Mouse (Mus musculus): ENCODE results near the gene Cdc14a.
"Not testable (repeated sequence)": the region's sequence is repeated elsewhere in the genome, so short reads cannot be mapped to it uniquely, and the experiment has no call there.

The Cdc14a gene

GRCm38 (mm10) chr3:116368868-116369437 is 54.9 kb downstream of the Cdc14a start:
- no peak for DNase-seq (ENCODE audit: extremely low spot score)

GRCm38 (mm10) chr3:116366125-116366524 is 57.7 kb downstream of the Cdc14a start:
- DNase-seq (ENCODE audit: extremely low spot score): no peak

GRCm38 (mm10) chr3:116361906-116362305 is 61.9 kb downstream of the Cdc14a start:
- no peak for DNase-seq (ENCODE audit: extremely low spot score)

- DNase-seq (ENCODE audit: extremely low spot score): no peak
Observed at GRCm38 (mm10) chr3:116361101-116361500, 62.7 kb downstream of the Cdc14a start.

GRCm38 (mm10) chr3:116357866-116358265 is 66.0 kb downstream of the Cdc14a start:
- no peak for DNase-seq (ENCODE audit: extremely low spot score)

- DNase-seq (ENCODE audit: extremely low spot score): no peak
Observed at GRCm38 (mm10) chr3:116357180-116357579, 66.7 kb downstream of the Cdc14a start.

GRCm38 (mm10) chr3:116355026-116355788 is 68.6 kb downstream of the Cdc14a start:
- no peak for DNase-seq (ENCODE audit: extremely low spot score)

- DNase-seq (ENCODE audit: extremely low spot score): no peak
Observed at GRCm38 (mm10) chr3:116352486-116352885, 71.3 kb downstream of the Cdc14a start.

GRCm38 (mm10) chr3:116350389-116350967 is 73.4 kb downstream of the Cdc14a start:
- no peak for DNase-seq (ENCODE audit: extremely low spot score)

- not testable (repeated sequence) for DNase-seq (ENCODE audit: extremely low spot score)
Observed at GRCm38 (mm10) chr3:116347571-116347970, 76.3 kb downstream of the Cdc14a start.

GRCm38 (mm10) chr3:116345245-116345644 is 78.6 kb downstream of the Cdc14a start:
- DNase-seq (ENCODE audit: extremely low spot score): no peak

- no peak for DNase-seq (ENCODE audit: extremely low spot score)
Observed at GRCm38 (mm10) chr3:116342251-116342650, 81.6 kb downstream of the Cdc14a start.

- DNase-seq (ENCODE audit: extremely low spot score): peak; percentile 64
Observed at GRCm38 (mm10) chr3:116340950-116341624, 82.7 kb downstream of the Cdc14a start.

GRCm38 (mm10) chr3:116340281-116340680 is 83.6 kb downstream of the Cdc14a start:
- no peak for DNase-seq (ENCODE audit: extremely low spot score)

GRCm38 (mm10) chr3:116338616-116339015 is 85.2 kb downstream of the Cdc14a start:
- DNase-seq (ENCODE audit: extremely low spot score): no peak

- no peak for DNase-seq (ENCODE audit: extremely low spot score)
Observed at GRCm38 (mm10) chr3:116337840-116338239, 86.0 kb downstream of the Cdc14a start.

GRCm38 (mm10) chr3:116335036-116335435 is 88.8 kb downstream of the Cdc14a start:
- no peak for DNase-seq (ENCODE audit: extremely low spot score)

- DNase-seq (ENCODE audit: extremely low spot score): no peak
Observed at GRCm38 (mm10) chr3:116333711-116334110, 90.1 kb downstream of the Cdc14a start.

- peak; percentile 22 for DNase-seq (ENCODE audit: extremely low spot score)
Observed at GRCm38 (mm10) chr3:116333229-116333628, 90.6 kb downstream of the Cdc14a start.

- peak; percentile 60 for DNase-seq (ENCODE audit: extremely low spot score)
Observed at GRCm38 (mm10) chr3:116331811-116332464, 91.9 kb downstream of the Cdc14a start.

GRCm38 (mm10) chr3:116329976-116330375 is 93.9 kb downstream of the Cdc14a start:
- no peak for DNase-seq (ENCODE audit: extremely low spot score)
